Mouse (Mus musculus): Measurements from ENCODE around the gene Ifi47. TPM values are rescaled to one million over a fixed set of nuclear protein-coding genes. Genes with fewer than 3 reads are reported as not detected.
A peak's percentile ranks its signal among the peaks of the same experiment; 100 is the strongest.

Gene Ifi47
- polyA plus RNA-seq, 1 experiment from 2014 or later = 1.8 TPM

DNA sequence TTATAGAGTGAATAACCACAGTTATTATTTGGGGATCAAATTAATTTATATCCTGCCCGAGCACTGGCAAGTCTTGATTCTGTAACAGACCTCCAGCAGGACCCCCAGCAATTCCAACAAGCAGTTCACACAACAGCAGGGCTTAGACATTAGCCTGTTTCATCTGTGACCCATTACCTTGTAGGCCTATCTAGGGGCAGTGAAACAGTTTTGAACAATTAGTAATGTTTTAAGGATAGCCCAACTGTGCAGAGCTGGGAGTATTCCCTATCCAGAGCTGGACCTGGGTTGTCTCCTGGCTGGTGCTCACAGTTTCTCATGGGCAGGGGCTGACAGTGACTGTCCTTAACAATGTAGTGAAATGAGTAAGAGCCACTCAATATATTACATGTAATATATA lies 625 bp downstream of the Ifi47 start:
- H3K4me1 ChIP-seq (ENCODE audit: control insufficient read depth, insufficient read depth, low read length) = no peaks in the 10 kb centered on the region
- peak overlapping the region; percentile 3; the same call in 1 of the 2 replicates for H3K27ac ChIP-seq (replicated peaks; ENCODE audit: low read depth, low read length)
- no peak overlapping the region for H3K9ac ChIP-seq (ENCODE audit: low read depth, low read length)
- WGBS = 39% methylated on average over 1 of the region's 1 CpGs
- H3K27me3 ChIP-seq (replicated peaks; ENCODE audit: control insufficient read depth, insufficient read depth, low read length) = no peaks in the 10 kb centered on the region
- H3K4me3 ChIP-seq (ENCODE audit: low read depth, low read length) = no peak overlapping the region
- H3K9me3 ChIP-seq (ENCODE audit: control insufficient read depth, low read length) = no peaks in the 10 kb centered on the region
- DNase-seq (ENCODE audit: low spot score) = no peak
- ATAC-seq (ENCODE audit: low read depth) = no peak
- H3K36me3 ChIP-seq (ENCODE audit: control insufficient read depth, insufficient read depth, low read length) = no peaks in the 10 kb centered on the region
- no peak overlapping the region for H3K4me2 ChIP-seq (ENCODE audit: low read depth, low read length)

DNA sequence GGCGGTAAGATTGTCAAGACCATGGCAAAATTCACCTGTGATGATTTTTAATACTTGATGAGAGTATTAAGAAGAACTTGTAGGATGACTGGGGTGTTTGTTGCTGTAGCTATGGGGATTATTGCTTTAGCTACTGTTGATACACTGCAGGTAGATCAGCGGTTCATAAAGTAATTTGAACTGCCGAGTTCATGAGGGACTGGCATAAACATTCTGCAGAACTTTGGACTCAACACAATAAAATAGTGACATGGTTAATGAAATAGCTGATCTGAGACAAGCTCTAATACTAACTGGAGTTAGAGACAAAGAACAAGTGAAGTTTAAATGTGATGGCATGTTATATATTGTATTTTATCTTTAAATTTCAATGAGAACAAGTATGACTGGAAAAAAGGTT lies 2.3 kb downstream of the Ifi47 start:
- Histone ChIP-seq H3K9ac (ENCODE audit: low read depth, low read length) (no peak overlapping the region), H3K4me1 (ENCODE audit: control insufficient read depth, insufficient read depth, low read length) (no peaks in the 10 kb centered on the region), H3K4me3 (ENCODE audit: low read depth, low read length) (no peak overlapping the region), H3K9me3 (ENCODE audit: control insufficient read depth, low read length) (no peaks in the 10 kb centered on the region), H3K4me2 (ENCODE audit: low read depth, low read length) (no peak overlapping the region), H3K27me3 (replicated peaks; ENCODE audit: control insufficient read depth, insufficient read depth, low read length) (no peaks in the 10 kb centered on the region), H3K27ac (replicated peaks; ENCODE audit: low read depth, low read length) (no peak overlapping the region), H3K36me3 (ENCODE audit: control insufficient read depth, insufficient read depth, low read length) (no peaks in the 10 kb centered on the region)
- ATAC-seq (ENCODE audit: low read depth) (no peak), DNase-seq (ENCODE audit: low spot score) (no peak)
- WGBS = 85% methylated on average over 3 of the region's 3 CpGs

DNA sequence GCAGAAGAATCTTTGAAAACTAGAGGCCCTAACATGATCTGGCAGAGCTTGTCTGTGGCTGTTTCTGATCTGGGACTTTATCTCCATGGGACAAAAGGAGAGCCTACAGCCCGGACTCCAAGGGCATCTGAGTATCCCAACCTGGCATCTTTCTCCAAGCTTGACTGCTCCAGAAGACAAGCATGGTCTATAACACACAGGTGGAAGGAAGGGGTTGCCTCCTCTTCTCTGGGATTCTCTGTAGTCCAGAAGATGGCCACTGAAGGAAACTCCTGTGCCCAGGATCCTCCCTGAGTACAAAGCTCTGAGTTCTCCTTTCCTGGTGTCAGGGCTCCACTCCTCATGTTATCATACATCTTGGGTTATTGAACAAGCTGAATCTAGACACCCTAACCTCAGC lies 4.2 kb downstream of the Ifi47 start:
- Histone ChIP-seq H3K27ac (replicated peaks; ENCODE audit: low read depth, low read length) (no peak overlapping the region), H3K27me3 (replicated peaks; ENCODE audit: control insufficient read depth, insufficient read depth, low read length) (no peaks in the 10 kb centered on the region), H3K9ac (ENCODE audit: low read depth, low read length) (no peak overlapping the region), H3K4me1 (ENCODE audit: control insufficient read depth, insufficient read depth, low read length) (no peaks in the 10 kb centered on the region), H3K4me2 (ENCODE audit: low read depth, low read length) (no peak overlapping the region), H3K9me3 (ENCODE audit: control insufficient read depth, low read length) (no peaks in the 10 kb centered on the region), H3K4me3 (ENCODE audit: low read depth, low read length) (no peak overlapping the region), H3K36me3 (ENCODE audit: control insufficient read depth, insufficient read depth, low read length) (no peaks in the 10 kb centered on the region)
- WGBS = 81% methylated on average over 1 of the region's 1 CpGs
- ATAC-seq (ENCODE audit: low read depth) (no peak), DNase-seq (ENCODE audit: low spot score) (no peak)

DNA sequence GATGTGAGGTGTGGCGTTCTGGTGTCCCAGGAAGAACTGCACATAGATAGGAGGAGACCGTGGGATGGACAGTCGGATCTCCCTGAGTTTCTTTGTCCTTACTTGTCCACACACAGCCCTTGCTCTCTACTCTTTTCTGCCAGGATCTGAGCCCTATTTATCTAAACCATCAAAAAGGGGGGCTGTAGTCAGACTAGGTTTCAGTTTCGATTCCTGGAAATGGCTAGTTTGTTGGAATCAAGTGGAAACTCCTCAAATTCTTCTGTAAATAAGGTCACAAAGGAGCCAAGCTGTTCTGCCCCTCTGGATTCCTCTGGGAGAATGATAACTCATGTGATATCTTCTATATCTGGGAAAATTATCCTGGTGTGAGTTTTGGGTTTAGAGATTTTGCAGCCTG lies 5.0 kb downstream of the Ifi47 start:
- DNase-seq (ENCODE audit: low spot score) (no peak), ATAC-seq (ENCODE audit: low read depth) (no peak)
- H3K4me2 ChIP-seq (ENCODE audit: low read depth, low read length) = no peak overlapping the region
- no peaks in the 10 kb centered on the region for H3K27me3 ChIP-seq (replicated peaks; ENCODE audit: control insufficient read depth, insufficient read depth, low read length)
- H3K27ac ChIP-seq (replicated peaks; ENCODE audit: low read depth, low read length) = no peak overlapping the region
- no peaks in the 10 kb centered on the region for H3K4me1 ChIP-seq (ENCODE audit: control insufficient read depth, insufficient read depth, low read length)
- H3K9ac ChIP-seq (ENCODE audit: low read depth, low read length) = no peak overlapping the region
- 82% methylated on average over 4 of the region's 4 CpGs for WGBS
- H3K4me3 ChIP-seq (ENCODE audit: low read depth, low read length) = no peak overlapping the region
- no peaks in the 10 kb centered on the region for H3K36me3 ChIP-seq (ENCODE audit: control insufficient read depth, insufficient read depth, low read length)
- H3K9me3 ChIP-seq (ENCODE audit: control insufficient read depth, low read length) = no peaks in the 10 kb centered on the region

DNA sequence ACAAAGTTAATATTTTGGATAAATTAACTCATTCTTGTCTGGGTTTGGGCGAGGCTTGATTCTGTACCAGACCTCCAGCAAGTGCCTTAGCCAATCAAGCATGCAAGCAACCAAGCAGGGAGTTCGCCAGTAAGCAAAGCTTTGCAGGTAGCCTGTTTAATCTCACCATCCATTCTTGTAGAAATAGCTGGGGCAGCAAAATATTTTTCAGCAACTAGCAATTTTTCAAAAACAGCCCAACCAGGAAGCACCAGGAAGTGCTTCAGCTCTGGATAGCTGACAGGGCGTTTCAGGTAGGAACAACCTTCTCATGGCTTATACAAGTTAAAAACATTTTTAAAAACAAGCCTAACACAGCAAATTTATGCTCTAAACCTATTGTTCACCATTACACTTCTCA lies 5.5 kb downstream of the Ifi47 start:
- Histone ChIP-seq H3K27me3 (replicated peaks; ENCODE audit: control insufficient read depth, insufficient read depth, low read length) (no peaks in the 10 kb centered on the region), H3K4me2 (ENCODE audit: low read depth, low read length) (no peak overlapping the region), H3K9ac (ENCODE audit: low read depth, low read length) (no peak overlapping the region), H3K36me3 (ENCODE audit: control insufficient read depth, insufficient read depth, low read length) (no peaks in the 10 kb centered on the region), H3K27ac (replicated peaks; ENCODE audit: low read depth, low read length) (no peak overlapping the region), H3K4me3 (ENCODE audit: low read depth, low read length) (no peak overlapping the region), H3K9me3 (ENCODE audit: control insufficient read depth, low read length) (no peaks in the 10 kb centered on the region), H3K4me1 (ENCODE audit: control insufficient read depth, insufficient read depth, low read length) (no peaks in the 10 kb centered on the region)
- 72% methylated on average over 3 of the region's 3 CpGs for WGBS
- ATAC-seq (ENCODE audit: low read depth) (no peak), DNase-seq (ENCODE audit: low spot score) (no peak)

DNA sequence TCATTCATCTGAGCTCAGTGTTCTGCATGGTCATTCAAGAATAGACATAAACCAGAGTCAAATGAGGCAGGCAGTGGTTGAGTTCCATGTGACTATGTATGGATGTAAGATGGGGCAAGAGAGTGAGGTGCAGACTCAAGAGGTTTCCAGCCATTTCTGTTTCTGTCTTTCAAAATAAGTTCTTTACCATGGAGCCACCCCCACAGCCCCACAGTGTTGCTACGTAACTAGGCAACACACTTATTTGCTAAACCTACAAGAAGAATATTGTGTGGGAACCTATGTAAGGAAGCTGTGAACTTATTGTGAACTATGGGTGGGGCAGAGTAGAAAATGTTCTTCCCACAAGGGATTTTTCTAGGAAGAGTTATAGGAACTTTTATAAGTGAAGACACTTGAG lies 6.8 kb downstream of the Ifi47 start:
- WGBS = 87% methylated on average over 1 of the region's 1 CpGs
- Histone ChIP-seq H3K4me3 (ENCODE audit: low read depth, low read length) (no peak overlapping the region), H3K4me1 (ENCODE audit: control insufficient read depth, insufficient read depth, low read length) (peaks cover 5% of the 10 kb centered on the region; the same call in 1 of the 2 replicates), H3K27me3 (replicated peaks; ENCODE audit: control insufficient read depth, insufficient read depth, low read length) (no peaks in the 10 kb centered on the region), H3K27ac (replicated peaks; ENCODE audit: low read depth, low read length) (no peak overlapping the region), H3K4me2 (ENCODE audit: low read depth, low read length) (no peak overlapping the region), H3K9ac (ENCODE audit: low read depth, low read length) (no peak overlapping the region), H3K9me3 (ENCODE audit: control insufficient read depth, low read length) (no peaks in the 10 kb centered on the region), H3K36me3 (ENCODE audit: control insufficient read depth, insufficient read depth, low read length) (no peaks in the 10 kb centered on the region)
- no peak for ATAC-seq (ENCODE audit: low read depth)
- no peak for DNase-seq (ENCODE audit: low spot score)

DNA sequence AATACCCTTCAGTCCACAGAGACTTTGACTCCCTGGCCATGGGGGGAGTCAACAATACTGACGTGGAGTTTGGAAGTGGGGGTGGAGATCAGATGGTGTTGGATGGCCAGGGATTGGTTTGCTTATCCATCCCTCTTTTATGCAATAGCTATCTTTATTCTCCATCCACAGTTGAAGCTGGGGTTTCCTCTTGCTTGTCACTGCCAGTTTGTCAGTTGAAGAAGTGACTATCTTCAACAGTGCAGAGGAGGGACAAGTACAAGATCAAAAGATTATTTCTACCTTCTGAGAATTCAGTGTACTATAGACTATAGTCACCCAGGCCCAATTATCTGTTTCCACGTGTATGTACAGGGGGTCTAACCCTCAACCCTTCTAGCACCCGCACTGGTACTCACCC lies 7.4 kb downstream of the Ifi47 start:
- 74% methylated on average over 3 of the region's 3 CpGs for WGBS
- Histone ChIP-seq H3K9me3 (ENCODE audit: control insufficient read depth, low read length) (no peaks in the 10 kb centered on the region), H3K4me3 (ENCODE audit: low read depth, low read length) (no peak overlapping the region), H3K4me1 (ENCODE audit: control insufficient read depth, insufficient read depth, low read length) (peaks cover 9% of the 10 kb centered on the region; the same call in 1 of the 2 replicates), H3K27me3 (replicated peaks; ENCODE audit: control insufficient read depth, insufficient read depth, low read length) (no peaks in the 10 kb centered on the region), H3K27ac (replicated peaks; ENCODE audit: low read depth, low read length) (no peak overlapping the region), H3K9ac (ENCODE audit: low read depth, low read length) (no peak overlapping the region), H3K36me3 (ENCODE audit: control insufficient read depth, insufficient read depth, low read length) (no peaks in the 10 kb centered on the region), H3K4me2 (ENCODE audit: low read depth, low read length) (no peak overlapping the region)
- DNase-seq (ENCODE audit: low spot score) (no peak), ATAC-seq (ENCODE audit: low read depth) (no peak)

DNA sequence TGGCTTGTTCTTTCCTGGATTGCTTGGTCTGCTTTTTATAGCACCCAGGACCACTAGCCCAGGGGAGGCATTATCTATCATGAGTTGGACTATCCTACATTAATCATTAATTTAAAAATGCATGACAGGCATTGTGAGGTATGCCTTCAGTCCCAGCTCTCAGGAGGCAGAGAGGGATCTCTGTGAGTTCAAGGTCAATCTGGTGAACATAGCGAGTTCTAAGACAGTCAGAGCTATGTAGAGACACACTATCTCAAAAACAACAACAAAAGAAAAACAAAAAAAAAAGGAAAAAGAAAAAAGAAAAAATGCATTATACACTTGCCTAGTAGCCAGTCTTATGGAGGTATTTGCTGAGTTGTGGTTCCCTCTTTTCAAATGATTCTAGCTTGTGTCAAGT lies 8.0 kb downstream of the Ifi47 start:
- ATAC-seq (ENCODE audit: low read depth) = no peak
- peaks cover 9% of the 10 kb centered on the region; the same call in 1 of the 2 replicates for H3K4me1 ChIP-seq (ENCODE audit: control insufficient read depth, insufficient read depth, low read length)

DNA sequence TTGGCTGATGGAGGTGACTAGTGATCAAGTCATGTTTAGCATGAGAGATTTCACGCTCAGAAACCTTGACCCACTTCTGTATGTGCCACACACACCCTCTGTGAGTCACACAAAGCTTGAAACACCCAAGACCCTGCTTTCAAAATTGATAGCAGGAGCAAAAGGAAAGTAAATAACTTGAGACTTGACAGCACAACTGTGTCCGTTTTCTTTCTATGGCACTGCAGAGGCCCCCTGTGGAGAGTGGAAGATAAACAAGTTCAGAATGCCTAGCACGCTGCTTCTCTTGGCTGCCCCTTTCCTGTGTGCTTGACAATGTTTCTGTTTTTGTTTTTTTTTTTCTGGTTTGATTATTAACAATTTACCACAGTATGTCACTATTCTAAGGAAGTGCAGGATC lies 8.5 kb downstream of the Ifi47 start:
- H3K9ac ChIP-seq (ENCODE audit: low read depth, low read length) = no peak overlapping the region
- no peak overlapping the region for H3K4me3 ChIP-seq (ENCODE audit: low read depth, low read length)
- 56% methylated on average over 3 of the region's 3 CpGs for WGBS
- H3K36me3 ChIP-seq (ENCODE audit: control insufficient read depth, insufficient read depth, low read length) = no peaks in the 10 kb centered on the region
- no peak overlapping the region for H3K4me2 ChIP-seq (ENCODE audit: low read depth, low read length)
- peaks cover 9% of the 10 kb centered on the region; the same call in 1 of the 2 replicates for H3K4me1 ChIP-seq (ENCODE audit: control insufficient read depth, insufficient read depth, low read length)
- ATAC-seq (ENCODE audit: low read depth) (no peak), DNase-seq (ENCODE audit: low spot score) (no peak)
- no peaks in the 10 kb centered on the region for H3K9me3 ChIP-seq (ENCODE audit: control insufficient read depth, low read length)
- no peaks in the 10 kb centered on the region for H3K27me3 ChIP-seq (replicated peaks; ENCODE audit: control insufficient read depth, insufficient read depth, low read length)
- no peak overlapping the region for H3K27ac ChIP-seq (replicated peaks; ENCODE audit: low read depth, low read length)

More for the DNA sequence above, 8.0 kb downstream of the Ifi47 start:
- no peaks in the 10 kb centered on the region for H3K27me3 ChIP-seq (replicated peaks; ENCODE audit: control insufficient read depth, insufficient read depth, low read length)
- H3K4me2 ChIP-seq (ENCODE audit: low read depth, low read length) = no peak overlapping the region
- 72% methylated on average over 1 of the region's 1 CpGs for WGBS
- no peak overlapping the region for H3K4me3 ChIP-seq (ENCODE audit: low read depth, low read length)
- no peaks in the 10 kb centered on the region for H3K36me3 ChIP-seq (ENCODE audit: control insufficient read depth, insufficient read depth, low read length)
- H3K9ac ChIP-seq (ENCODE audit: low read depth, low read length) = no peak overlapping the region
- no peak for DNase-seq (ENCODE audit: low spot score)
- no peaks in the 10 kb centered on the region for H3K9me3 ChIP-seq (ENCODE audit: control insufficient read depth, low read length)
- H3K27ac ChIP-seq (replicated peaks; ENCODE audit: low read depth, low read length) = no peak overlapping the region

Measured in embryonic facial prominence, embryonic 14.5 days (tissue).